Mouse (Mus musculus) ES-CJ7 (cell line): Measurements from ENCODE around the gene Clec4f.
A peak's percentile ranks its signal among the peaks of the same experiment; 100 is the strongest.
"Not testable (repeated sequence)": the region's sequence is repeated elsewhere in the genome, so short reads cannot be mapped to it uniquely, and the experiment has no call there.

Experiments used
- DNase-seq: peaks from one replicate; pipeline ENCODE4 v3.0.0; 2011; ENCODE audit warnings: low read depth, low spot score

Gene Clec4f

DNA sequence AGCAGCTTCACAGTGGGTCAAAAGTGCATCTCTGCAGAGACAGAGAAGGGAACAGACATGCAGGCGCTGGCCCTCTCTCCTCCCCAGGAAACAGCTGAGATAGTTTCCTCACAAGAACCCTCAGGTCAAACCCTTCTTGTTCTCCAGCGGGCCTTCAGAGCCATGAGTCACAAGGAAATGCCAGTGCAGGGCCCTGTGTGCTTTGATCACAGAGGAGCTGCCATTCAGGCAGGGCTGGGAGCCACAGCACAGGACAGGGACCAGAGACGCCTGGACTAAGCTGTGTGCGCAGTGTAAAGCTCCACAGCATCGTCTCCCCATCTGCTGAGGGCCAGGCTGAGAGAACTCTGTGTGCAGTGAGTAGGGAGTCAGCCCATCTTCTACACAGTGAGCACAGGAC is 21.9 kb downstream of the Clec4f start:
- not testable (repeated sequence) for DNase-seq

DNA sequence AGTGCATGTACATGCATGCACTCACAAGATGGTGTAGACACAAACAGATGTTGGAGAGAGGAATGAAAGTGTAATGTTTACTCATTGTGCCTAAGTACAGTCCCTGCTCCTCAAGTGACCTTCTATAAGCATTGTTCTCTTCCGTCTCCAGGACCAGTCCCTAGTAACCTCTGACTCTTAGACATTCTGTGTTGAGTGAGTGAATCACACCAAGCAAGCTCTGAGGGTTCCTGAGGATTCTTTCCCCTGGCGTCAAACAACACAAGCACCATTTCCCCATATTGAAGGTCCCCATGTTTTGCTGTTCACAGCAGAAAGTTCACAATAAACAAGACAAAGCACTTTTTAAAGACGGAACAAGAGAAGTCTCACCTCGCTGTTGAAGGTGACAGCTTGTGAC is 24.2 kb downstream of the Clec4f start:
- DNase-seq, result no peak

DNA sequence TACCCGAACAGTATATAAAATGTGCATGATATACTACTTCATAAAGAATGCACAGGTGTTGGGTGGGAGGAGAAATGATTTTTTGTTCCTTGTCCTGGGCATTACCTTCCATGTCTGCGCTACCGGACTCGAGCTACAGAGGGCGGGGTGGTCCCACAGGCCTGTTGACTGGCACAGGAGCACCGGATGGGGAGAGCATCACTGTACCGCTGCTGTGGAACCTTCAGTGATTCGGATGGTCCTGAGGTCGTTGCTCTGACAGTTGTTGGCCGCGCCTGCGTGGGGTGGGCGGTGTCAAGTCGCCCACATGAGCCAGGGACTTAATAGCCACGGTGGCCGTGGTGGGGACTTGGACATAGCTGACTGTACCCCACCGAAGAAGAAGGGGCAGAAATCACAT is 29.2 kb downstream of the Clec4f start:
- peak; percentile 44 for DNase-seq

DNA sequence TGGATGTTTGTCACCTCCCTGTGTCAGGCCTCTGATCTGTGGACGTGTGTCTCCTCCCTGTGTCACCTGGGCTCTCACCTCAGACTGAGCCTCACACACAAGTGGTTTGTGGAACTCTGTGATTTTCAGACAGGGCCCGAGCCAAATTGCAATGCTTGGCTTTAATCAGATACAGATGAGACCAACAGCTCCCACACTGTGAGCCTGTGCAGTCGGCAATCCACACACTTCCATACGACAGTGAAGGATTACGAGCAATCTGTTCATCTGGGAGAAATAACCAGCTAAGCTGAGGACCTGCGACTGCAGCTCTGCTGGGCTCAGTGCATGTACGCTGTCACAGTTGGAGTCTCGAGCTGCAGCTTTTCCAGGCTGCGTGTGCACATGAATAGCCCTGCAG is 36.0 kb downstream of the Clec4f start:
- no peak for DNase-seq

DNA sequence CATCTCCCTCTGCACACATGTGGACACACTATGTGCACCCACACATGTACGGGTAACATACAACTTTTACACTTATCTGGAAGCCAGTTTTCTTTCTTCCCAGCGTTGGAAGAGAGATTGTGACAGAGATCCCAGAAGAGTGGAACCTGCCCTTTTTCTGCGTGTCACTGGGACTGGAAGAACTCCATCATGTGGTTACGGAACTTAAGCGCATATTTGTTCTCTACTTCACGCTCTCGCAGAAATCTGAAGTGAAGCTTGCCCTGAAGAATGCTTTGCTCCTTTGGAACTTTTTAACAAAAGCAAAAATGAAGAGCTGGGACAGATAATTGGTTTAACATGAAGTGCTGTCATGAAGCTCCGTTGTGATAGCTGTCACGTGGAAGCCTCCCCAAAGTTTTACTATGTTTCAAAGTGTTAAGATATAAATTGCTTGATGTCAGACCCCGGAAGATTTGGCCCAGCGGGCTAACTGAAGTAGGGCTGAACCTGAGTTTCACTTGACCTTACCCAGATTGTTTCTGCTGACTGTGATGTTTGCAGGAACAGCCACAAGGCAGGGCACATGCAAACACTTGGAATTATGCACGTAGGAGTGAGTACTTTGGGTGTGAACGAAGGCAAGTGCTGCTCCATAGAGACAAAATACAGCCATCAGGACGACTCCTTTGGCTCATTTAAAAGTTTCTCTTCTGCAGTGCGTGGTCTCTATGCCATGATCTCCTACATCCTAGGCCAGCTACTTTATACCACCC is 38.2 kb downstream of the Clec4f start:
- no peak for DNase-seq

DNA sequence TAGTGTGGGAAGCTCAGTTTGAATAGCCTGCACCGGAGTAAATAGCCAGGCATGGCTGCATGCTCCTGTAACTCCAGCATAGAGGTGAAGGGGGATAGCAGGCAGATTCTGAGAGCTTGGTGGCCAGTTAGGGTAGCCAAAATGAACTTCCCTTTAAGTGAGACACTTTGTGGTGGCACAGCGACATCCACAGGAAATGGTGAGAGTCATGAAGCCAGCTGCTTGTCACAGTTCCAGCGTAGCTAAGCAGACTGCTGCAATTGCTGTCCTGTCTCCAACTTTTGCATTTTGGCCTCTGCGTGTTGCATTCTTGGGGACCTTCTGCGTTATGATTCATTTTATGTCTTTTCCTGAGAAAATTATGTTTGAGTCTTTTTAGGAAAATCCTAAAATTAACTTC is 39.5 kb downstream of the Clec4f start:
- no peak for DNase-seq

DNA sequence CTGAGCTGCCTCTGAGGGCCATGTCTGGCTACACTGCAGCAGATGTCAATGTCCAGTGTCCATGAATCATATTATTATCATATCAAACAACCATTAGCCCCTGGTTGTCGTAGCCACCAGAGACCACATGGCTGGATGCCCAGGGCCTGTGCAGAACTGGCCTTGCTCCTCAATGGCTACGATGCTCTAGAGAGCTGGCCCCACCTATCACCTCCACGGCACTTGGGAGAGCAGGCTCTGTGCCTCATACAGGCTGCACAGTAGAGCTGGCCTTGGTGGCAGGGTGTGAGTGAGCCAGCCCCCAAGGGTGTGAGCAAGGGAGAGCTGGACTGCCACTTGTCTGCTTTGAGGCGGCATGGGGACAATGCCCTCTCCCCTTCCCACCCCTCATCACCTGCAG is 41.5 kb downstream of the Clec4f start:
- no peak for DNase-seq

DNA sequence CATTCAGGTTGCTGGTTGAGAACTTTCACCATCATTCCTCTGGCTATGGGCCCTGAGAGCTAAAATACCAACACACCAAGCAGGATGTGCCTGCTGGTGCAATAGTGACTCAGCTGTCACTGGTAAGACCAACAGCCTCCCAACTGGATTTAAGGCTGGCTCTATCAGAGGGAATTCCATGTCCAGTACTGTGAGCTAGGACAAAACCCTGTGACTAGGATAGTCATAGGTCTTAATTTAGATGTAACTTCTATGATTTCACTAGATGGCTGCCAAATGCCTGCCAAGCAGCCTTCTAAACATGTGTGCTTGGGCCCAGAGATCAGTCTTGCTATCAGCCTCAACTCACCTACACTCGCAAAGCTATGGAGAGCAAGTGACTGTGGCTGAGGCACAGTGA is 43.0 kb downstream of the Clec4f start:
- DNase-seq, result no peak

DNA sequence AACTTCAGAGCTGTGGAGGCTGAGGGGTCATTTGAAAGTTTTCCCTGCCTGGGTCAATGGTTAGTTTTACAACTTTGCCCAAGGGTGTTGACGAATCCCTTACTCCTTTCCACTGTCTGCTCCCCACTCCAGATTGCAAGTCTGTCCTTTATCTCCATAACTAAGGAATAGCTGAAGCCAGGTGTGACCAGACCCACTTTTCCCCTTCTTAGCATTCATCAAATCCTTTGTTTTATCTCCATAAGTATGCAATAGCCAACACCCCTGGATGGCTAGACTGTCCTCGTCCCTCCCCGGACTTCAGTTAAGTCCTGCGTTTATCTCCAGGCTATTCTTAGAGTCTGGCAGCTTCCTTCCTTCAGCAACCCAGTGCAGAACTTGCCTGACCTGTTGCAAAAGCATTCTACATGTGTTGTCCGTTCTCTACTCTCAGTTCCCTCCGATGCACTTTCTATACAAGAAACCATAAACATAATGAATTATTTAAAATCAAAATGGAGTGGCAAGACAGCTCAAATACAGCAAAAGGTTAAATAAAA is 56.3 kb downstream of the Clec4f start:
- DNase-seq, result no peak

DNA sequence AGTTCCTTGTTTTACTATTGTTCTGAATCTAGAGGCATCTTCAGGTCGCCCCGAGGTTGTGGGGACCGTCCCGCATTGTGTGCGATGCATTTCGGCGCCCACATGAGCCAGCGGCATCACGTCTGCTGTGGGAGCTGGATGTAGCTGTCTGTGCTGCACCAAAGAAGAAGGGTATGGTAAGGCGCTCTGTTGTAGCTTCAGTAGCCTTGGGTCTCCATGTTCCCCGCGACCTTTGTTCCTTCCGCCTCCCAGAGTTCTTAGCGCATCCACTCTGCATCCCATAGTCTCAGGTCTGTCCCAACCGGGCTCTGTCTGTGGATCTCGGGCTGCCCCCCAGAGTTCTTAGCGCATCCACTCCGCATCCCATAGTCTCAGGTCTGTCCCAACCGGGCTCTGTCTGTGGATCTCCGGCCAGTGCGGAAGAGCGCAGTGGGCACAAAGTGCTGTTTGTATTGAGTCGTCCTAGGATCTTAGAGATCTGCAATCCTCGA is 56.9 kb downstream of the Clec4f start:
- peak; percentile 42 for DNase-seq

DNA sequence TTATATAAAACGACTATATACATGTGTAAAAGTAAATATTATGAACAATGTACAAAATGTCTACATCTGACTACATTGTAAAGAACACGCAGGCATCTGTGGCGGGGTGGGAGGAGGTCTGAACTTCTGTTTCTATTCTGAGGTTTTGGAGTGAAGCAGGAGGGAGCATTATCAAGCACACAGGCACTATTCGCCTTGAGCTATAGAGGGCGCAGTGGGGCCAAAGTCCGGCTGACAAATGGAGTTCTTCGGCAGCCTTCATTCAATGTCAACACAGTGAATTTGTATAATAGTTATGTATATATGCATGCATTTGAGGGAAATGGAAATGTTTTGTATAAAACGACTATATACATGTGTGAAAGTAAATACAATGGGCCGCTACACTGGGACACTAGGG is 57.3 kb downstream of the Clec4f start:
- peak; percentile 70 for DNase-seq

DNA sequence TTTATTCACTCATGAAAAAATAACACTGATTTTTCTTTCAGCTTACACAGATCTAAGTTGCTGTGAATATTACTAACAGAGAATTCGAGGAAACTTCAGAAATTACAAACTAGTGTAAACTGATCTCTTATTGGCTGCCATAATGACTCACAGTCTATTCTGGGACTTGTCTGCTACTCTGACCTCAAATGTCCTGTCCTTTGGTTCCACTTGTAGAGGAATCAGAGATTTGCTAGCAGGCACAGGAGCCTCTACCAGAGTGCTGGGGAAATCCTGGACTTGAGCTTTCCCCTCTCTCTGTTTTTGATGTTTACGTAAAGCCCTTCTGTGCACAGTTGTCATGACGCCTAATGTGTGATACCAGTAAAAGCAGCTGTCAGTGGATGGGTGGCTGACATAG is 58.0 kb downstream of the Clec4f start:
- no peak for DNase-seq

DNA sequence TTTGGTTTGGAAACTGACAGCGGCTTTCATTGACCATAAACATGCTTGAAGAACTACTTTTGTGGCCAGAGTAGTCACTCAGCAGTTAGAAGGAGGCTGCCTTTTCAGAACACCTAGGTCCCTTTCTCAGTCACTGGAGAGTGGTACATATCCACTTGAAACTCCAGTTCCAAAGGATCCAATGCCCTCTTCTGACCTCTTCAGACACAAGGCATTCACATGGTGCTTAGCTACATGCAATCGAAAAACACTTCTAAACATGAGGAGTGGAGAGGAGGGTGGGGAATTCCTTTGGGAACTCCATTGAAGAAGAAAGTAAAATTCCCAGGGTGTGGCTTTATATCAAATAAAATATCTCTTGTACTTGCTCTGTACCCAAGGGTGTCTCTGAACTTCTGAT is 61.0 kb downstream of the Clec4f start:
- no peak for DNase-seq
